Mouse (Mus musculus) testis, adult 2 months (tissue): ENCODE results near the gene Gm3488. TPM values are rescaled to one million over a fixed set of nuclear protein-coding genes. Genes with fewer than 3 reads are reported as not detected.
"Not testable (repeated sequence)": the region's sequence is repeated elsewhere in the genome, so short reads cannot be mapped to it uniquely, and the experiment has no call there.

Experiments
- H3K27ac ChIP-seq: fragments of 200-500 bp; 2 replicates; pipeline ENCODE4 v1.5.1; 2012; ENCODE audit warnings: low read depth, low read length; ENCODE audit not compliant: control insufficient read depth, insufficient read depth
- H3K27me3 ChIP-seq: fragments of 200-500 bp; 2 replicates; pipeline ENCODE4 v1.6.1; 2012; ENCODE audit warnings: mild to moderate bottlenecking, low read length, moderate library complexity; ENCODE audit not compliant: control insufficient read depth, insufficient read depth
- H3K36me3 ChIP-seq: fragments of 200-500 bp; 2 replicates; pipeline ENCODE4 v1.6.1; 2012; ENCODE audit warnings: mild to moderate bottlenecking, low read length; ENCODE audit not compliant: control insufficient read depth, insufficient read depth
- H3K4me1 ChIP-seq: fragments of 200-500 bp; 2 replicates; pipeline ENCODE4 v1.6.1; 2012; ENCODE audit warnings: low read length; ENCODE audit not compliant: control insufficient read depth, insufficient read depth
- H3K4me3 ChIP-seq: fragments of 200-500 bp; 2 replicates; pipeline ENCODE4 v1.5.1; 2012; ENCODE audit warnings: low read depth, mild to moderate bottlenecking, low read length, moderate library complexity, mixed read lengths; ENCODE audit not compliant: control insufficient read depth
- polyA plus RNA-seq: library from polyadenylated mRNA; depleted of rRNA; stranded (reverse); fragments of >200 nt; gene quantifications from 2 replicates; pipeline ENCODE4 v1.2.3, GENCODE M21; 2012; rRNA removed

Gm3488 gene
- polyA plus RNA-seq, result 1.1 and 1.3 TPM in 2 replicates

DNA sequence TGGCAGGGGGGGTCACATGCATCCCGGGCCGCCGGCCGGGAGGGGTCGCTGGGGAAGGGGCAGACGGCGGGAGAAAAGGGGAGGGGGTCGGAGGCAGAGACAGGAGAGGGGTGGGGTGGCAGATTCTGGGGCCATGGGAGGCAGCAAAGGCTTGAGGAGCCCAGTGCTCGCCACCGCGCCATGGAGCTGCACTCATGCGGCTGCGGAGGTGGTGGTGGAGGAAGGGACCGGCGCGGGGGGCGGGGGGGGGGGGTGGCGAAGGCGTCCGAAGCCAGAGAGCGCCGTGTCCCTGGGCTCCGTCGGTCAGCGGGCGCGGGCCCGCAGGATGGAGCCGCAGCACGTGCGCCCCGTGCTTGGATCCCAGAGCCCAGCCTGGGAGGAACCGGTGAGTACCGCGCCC lies at the start of gene Gm3488:
Gm3488 (plus strand) TSS at position 301 of the 400 bp plus-strand sequence.
- not testable (repeated sequence) for H3K27me3 ChIP-seq, H3K4me3 ChIP-seq, H3K4me1 ChIP-seq, H3K27ac ChIP-seq, H3K36me3 ChIP-seq

DNA sequence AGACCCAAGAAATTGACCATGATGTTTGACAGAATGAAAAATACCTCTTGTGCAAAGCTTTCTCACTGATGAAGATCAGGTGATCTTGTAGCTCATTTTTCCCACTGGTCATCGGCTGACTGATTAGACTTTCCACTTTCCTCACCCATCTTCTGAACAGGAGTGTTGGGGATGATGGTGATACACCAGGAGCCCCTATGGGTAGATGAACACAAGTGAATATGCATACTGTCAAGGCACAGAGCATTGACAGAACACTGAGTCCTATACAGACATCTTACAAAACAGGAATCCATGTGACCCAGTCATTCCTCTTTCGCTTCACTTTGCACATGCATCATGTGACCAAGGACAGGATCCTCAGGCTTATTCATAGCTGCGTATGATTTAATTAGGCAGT lies 46.1 kb upstream of the Gm3488 start, which contains the start of gene Gm3194:
Gm3194 (minus strand) TSS at position 101 of the 400 bp plus-strand sequence.
- H3K4me1 ChIP-seq, H3K27me3 ChIP-seq, H3K4me3 ChIP-seq, H3K27ac ChIP-seq, H3K36me3 ChIP-seq: not testable (repeated sequence)

DNA sequence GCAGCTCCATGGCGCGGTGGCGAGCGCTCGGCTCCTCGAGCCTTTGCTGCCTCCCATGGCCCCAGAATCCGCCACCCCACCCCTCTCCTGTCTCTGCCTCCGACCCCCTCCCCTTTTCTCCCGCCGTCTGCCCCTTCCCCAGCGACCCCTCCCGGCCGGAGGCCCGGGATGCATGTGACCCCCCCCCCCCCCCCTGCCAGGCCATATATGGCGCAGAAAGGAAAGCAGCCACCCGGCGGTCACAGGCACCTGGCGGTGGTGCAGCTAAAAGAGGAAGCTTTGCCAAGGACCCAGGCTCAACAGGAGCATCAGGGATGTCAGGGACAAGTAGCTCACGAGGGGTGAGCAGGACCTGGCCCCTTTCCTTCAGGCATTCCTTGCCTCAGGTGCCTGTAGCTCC lies 41.0 kb upstream of the Gm3488 start:
- not testable (repeated sequence) for H3K4me3 ChIP-seq, H3K4me1 ChIP-seq, H3K27me3 ChIP-seq, H3K27ac ChIP-seq, H3K36me3 ChIP-seq

DNA sequence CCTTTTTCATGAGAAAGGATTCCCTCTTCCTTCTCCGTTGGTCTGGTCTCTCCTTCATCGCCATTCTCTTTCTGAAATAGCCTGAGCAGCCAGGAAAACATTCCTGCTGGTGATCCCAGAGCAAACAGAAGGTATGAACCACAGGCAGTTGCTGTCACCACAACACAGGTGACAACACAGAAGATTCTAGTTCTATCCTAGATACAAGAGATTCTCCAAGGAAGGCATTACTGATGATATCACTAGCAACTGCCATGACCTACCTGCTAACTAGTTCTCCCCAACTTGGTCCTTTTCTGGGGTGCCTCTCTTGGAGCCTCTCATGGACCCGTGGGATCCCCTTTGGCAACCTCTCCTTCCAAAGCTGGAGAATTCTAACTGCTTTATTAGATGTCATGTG lies 23.7 kb upstream of the Gm3488 start, which contains the start of gene Gm8246:
Gm8246 (minus strand) TSS at position 101 of the 400 bp plus-strand sequence.
- not testable (repeated sequence) for H3K27ac ChIP-seq, H3K4me1 ChIP-seq, H3K27me3 ChIP-seq, H3K36me3 ChIP-seq, H3K4me3 ChIP-seq

DNA sequence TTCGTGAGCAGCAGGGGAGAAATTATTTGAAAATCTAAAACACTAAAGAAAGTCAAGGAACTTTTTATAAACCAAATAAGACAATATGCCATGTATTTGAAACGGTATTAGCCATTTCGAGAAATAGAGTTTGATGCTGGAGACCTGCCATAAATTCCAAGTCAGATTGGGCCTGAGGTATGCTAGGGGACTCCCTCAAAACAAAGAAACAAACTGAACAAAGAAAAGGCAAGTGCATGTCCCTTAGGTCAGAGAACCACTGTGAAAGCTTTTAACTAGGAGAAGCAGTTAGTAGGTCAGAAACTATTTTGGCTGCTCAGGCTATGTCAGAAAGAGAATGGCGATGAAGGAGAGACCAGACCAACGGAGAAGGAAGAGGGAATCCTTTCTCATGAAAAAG lies 17.6 kb upstream of the Gm3488 start, which contains the start of gene Gm3187:
Gm3187 (plus strand) TSS at position 301 of the 400 bp plus-strand sequence.
- not testable (repeated sequence) for H3K36me3 ChIP-seq, H3K4me1 ChIP-seq, H3K27me3 ChIP-seq, H3K27ac ChIP-seq, H3K4me3 ChIP-seq

DNA sequence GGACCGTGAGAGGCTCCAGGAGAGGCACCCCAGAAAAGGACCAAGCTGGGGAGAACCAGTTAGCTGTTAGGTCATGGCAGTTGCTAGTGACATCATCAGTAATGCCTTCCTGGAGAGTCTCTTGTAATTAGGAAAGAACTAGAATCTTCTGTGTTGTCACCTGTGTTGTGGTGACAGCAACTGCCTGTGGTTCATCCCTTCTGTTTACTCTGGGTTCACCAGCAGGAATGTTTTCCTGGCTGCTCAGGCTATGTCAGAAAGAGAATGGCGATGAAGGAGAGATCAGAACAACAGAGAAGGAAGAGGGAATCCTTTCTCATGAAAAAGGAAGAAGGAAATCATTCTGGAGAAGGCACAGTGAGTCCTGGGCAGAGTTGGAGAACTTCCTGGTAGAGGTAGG lies 36.7 kb downstream of the Gm3488 start, which contains the start of gene Gm3532:
Gm3532 (plus strand) TSS at position 301 of the 400 bp plus-strand sequence.
- not testable (repeated sequence) for H3K36me3 ChIP-seq, H3K4me1 ChIP-seq, H3K27me3 ChIP-seq, H3K27ac ChIP-seq, H3K4me3 ChIP-seq

Other genes starting within 250 kb of the Gm3488 start
- gene Gm3526, start 241.1 kb upstream of the Gm3488 start, polyA plus RNA-seq, result 1.6 and 1.9 TPM in 2 replicates
- 0.94 and 1.3 TPM in 2 replicates for gene Gm3542, start 166.7 kb upstream of the Gm3488 start, polyA plus RNA-seq
- 0.05 and 0.23 TPM in 2 replicates for gene Gm3500, start 112.6 kb upstream of the Gm3488 start, polyA plus RNA-seq
- 2.2 and 2.4 TPM in 2 replicates for gene Gm3194, start 46.2 kb upstream of the Gm3488 start, polyA plus RNA-seq
- gene Gm8246, start 23.8 kb upstream of the Gm3488 start, polyA plus RNA-seq, result 0.31 and 0.65 TPM in 2 replicates
- gene Gm3187, start 17.5 kb upstream of the Gm3488 start, polyA plus RNA-seq, result not detected in 2 replicates
- 0.23 and 0.26 TPM in 2 replicates for gene Gm3532, start 36.8 kb downstream of the Gm3488 start, polyA plus RNA-seq
- not detected in 2 replicates for gene Gm8265, start 131.4 kb downstream of the Gm3488 start, polyA plus RNA-seq
- 0.94 and 1.3 TPM in 2 replicates for gene Gm9603, start 185.8 kb downstream of the Gm3488 start, polyA plus RNA-seq
- 3.9 and 6.4 TPM in 2 replicates for gene Gm3373, start 239.9 kb downstream of the Gm3488 start, polyA plus RNA-seq